Mouse (Mus musculus) cerebellum, adult 2 months (tissue): ENCODE data around the gene Cdipt. TPM values are rescaled to one million over a fixed set of nuclear protein-coding genes. Genes with fewer than 3 reads are reported as not detected.

ENCODE experiments used
- DNase-seq, 2 experiments: peaks; one replicate each; pipeline ENCODE4 v3.0.0; 2021
- H3K27ac ChIP-seq: fragments of 200-500 bp; 2 replicates; pipeline ENCODE4 v1.5.1; 2012; ENCODE audit warnings: low read length, control low read depth, inconsistent platforms; ENCODE audit not compliant: insufficient read depth
- H3K27me3 ChIP-seq: fragments of 200-500 bp; 2 replicates; pipeline ENCODE4 v1.6.1; 2012; ENCODE audit warnings: inconsistent platforms, mild to moderate bottlenecking, low read length, moderate library complexity; ENCODE audit not compliant: control insufficient read depth, insufficient read depth
- H3K4me1 ChIP-seq: fragments of 200-500 bp; 2 replicates; pipeline ENCODE4 v1.6.1; 2011; ENCODE audit warnings: low read length; ENCODE audit not compliant: control insufficient read depth, insufficient read depth
- H3K4me3 ChIP-seq: fragments of 200-500 bp; replicated peaks from 2 replicates; pipeline ENCODE3; 2011; ENCODE audit warnings: mild to moderate bottlenecking, low read depth, low read length, control low read depth; ENCODE audit not compliant: insufficient read depth
- CTCF ChIP-seq: fragments of 200-500 bp; IDR thresholded peaks from 2 replicates; pipeline ENCODE4 v1.5.1; 2011; ENCODE audit warnings: low read depth, mild to moderate bottlenecking, control low read depth, low read length, moderate library complexity, borderline replicate concordance; ENCODE audit not compliant: insufficient read depth
- POLR2A ChIP-seq: fragments of 200-500 bp; IDR thresholded peaks from 2 replicates; pipeline ENCODE4 v1.6.1; 2011; ENCODE audit warnings: low read length, control low read depth, borderline replicate concordance; ENCODE audit not compliant: insufficient read depth
- WGBS: fragments of 180-500 bp; shearing (Covaris S2); methylation state at CpG from one replicate; pipeline ENCODE4 v1.1.7; 2018; 5-methylcytosine and 5-hydroxymethylcytosine counted together
- polyA plus RNA-seq: library from polyadenylated mRNA; depleted of rRNA; stranded (reverse); fragments of >200 nt; gene quantifications from 2 replicates; pipeline ENCODE4 v1.2.3, GENCODE M21; 2012; rRNA removed

The Cdipt gene
- polyA plus RNA-seq, 1 experiment: 255 TPM

- H3K4me3 ChIP-seq: peak overlapping the region; percentile 86
- H3K27ac ChIP-seq: peak overlapping the region; percentile 93
- H3K27me3 ChIP-seq: no peaks in the 10 kb centered on the region
- H3K4me1 ChIP-seq: peaks cover 25% of the 10 kb centered on the region; the same call in 1 of the 2 replicates
- peak; percentile 73 for TF ChIP-seq CTCF
- peak; percentile 34; the same call in 1 of the 2 replicates for TF ChIP-seq POLR2A
- 2% methylated on average over 30 of the region's 30 CpGs for WGBS
- peak; percentile 89 to 90 for DNase-seq
These were observed 49.2 kb downstream of the Cdipt start for GRCm38 (mm10) chr7:127024755-127025555.

- no peaks in the 10 kb centered on the region for H3K27me3 ChIP-seq
- H3K4me3 ChIP-seq: peak overlapping the region; percentile 86
- under 1% methylated on average over 54 of the region's 65 CpGs for WGBS
- peaks cover 25% of the 10 kb centered on the region; the same call in 1 of the 2 replicates for H3K4me1 ChIP-seq
- H3K27ac ChIP-seq: peak overlapping the region; percentile 98
- peak in 1 of 2 experiments; percentile 66 for DNase-seq
- TF ChIP-seq CTCF: no peak
- TF ChIP-seq POLR2A: no peak
These were observed 49.9 kb downstream of the Cdipt start for GRCm38 (mm10) chr7:127025556-127026160.

GRCm38 (mm10) chr7:127026161-127026600 is 50.5 kb downstream of the Cdipt start:
- peak overlapping the region; percentile 98 for H3K27ac ChIP-seq
- peaks cover 25% of the 10 kb centered on the region; the same call in 1 of the 2 replicates for H3K4me1 ChIP-seq
- TF ChIP-seq CTCF (no peak), POLR2A (no peak; the same call in 1 of the 2 replicates)
- no peaks in the 10 kb centered on the region for H3K27me3 ChIP-seq
- peak overlapping the region; percentile 86 for H3K4me3 ChIP-seq
- 2% methylated on average over 46 of the region's 48 CpGs for WGBS
- DNase-seq: peak; percentile 80 to 82

GRCm38 (mm10) chr7:127026616-127026983 is 50.9 kb downstream of the Cdipt start:
- no peak for DNase-seq
- WGBS: 2% methylated on average over 24 of the region's 48 CpGs
- no peaks in the 10 kb centered on the region for H3K27me3 ChIP-seq
- peak overlapping the region; percentile 98; the same call in 1 of the 2 replicates for H3K27ac ChIP-seq
- peak overlapping the region; percentile 86 for H3K4me3 ChIP-seq
- TF ChIP-seq CTCF (no peak), POLR2A (no peak)
- peaks cover 23% of the 10 kb centered on the region; the same call in 1 of the 2 replicates for H3K4me1 ChIP-seq

- H3K4me1 ChIP-seq: peaks cover 17% of the 10 kb centered on the region; the same call in 1 of the 2 replicates
- WGBS: 1% methylated on average over 49 of the region's 63 CpGs
- H3K4me3 ChIP-seq: peak within 1 kb of the TSS; percentile 86
- peak within 1 kb of the TSS; percentile 98 for H3K27ac ChIP-seq
- peak; percentile 77; the same call in 1 of the 2 replicates for TF ChIP-seq POLR2A
- no peak for TF ChIP-seq CTCF
- H3K27me3 ChIP-seq: no peaks in the 10 kb centered on the region
- peak; percentile 99 for DNase-seq
These were observed 51.4 kb downstream of the Cdipt start, which contains the start of gene Maz for GRCm38 (mm10) chr7:127026984-127027726. TSS of gene Maz (minus strand) at chr7:127027037.

- peak; percentile 2; the same call in 1 of the 2 replicates for TF ChIP-seq POLR2A
- peak; percentile 19; the same call in 1 of the 2 replicates for TF ChIP-seq CTCF
- Histone ChIP-seq H3K27me3 (no peaks in the 10 kb centered on the region), H3K4me3 (peak overlapping the region; percentile 81), H3K27ac (peak overlapping the region; percentile 90), H3K4me1 (peaks cover 12% of the 10 kb centered on the region; the same call in 1 of the 2 replicates)
- 14% methylated on average over 8 of the region's 8 CpGs for WGBS
- no peak for DNase-seq
These were observed 52.2 kb downstream of the Cdipt start for GRCm38 (mm10) chr7:127027885-127028284.

Other genes with a start within 250 kb of the Cdipt start
- gene Mapk3, start 216.3 kb upstream of the Cdipt start, polyA plus RNA-seq: 212 and 229 TPM in 2 replicates
- gene Gdpd3, start 209.6 kb upstream of the Cdipt start, polyA plus RNA-seq: 6.0 and 8.0 TPM in 2 replicates
- 628 and 636 TPM in 2 replicates for gene Ypel3, start 199.0 kb upstream of the Cdipt start, polyA plus RNA-seq
- gene Tbx6, start 194.4 kb upstream of the Cdipt start, polyA plus RNA-seq: 2.2 TPM in 2 replicates
- gene Ppp4c, start 183.4 kb upstream of the Cdipt start, polyA plus RNA-seq: 110 and 119 TPM in 2 replicates
- 193 and 196 TPM in 2 replicates for gene Fam57b, start 178.2 kb upstream of the Cdipt start, polyA plus RNA-seq
- not detected in 2 replicates for gene 4930451I11Rik, start 144.3 kb upstream of the Cdipt start, polyA plus RNA-seq
- gene Doc2a, start 128.5 kb upstream of the Cdipt start, polyA plus RNA-seq: 9.7 and 12.1 TPM in 2 replicates
- gene Hirip3, start 113.9 kb upstream of the Cdipt start, polyA plus RNA-seq: 60.9 and 63.1 TPM in 2 replicates
- gene Ino80e, start 113.5 kb upstream of the Cdipt start, polyA plus RNA-seq: 67.3 and 67.6 TPM in 2 replicates
- gene Taok2, start 91.2 kb upstream of the Cdipt start, polyA plus RNA-seq: 107 and 108 TPM in 2 replicates
- 29.8 and 37.5 TPM in 2 replicates for gene Tmem219, start 53.0 kb upstream of the Cdipt start, polyA plus RNA-seq
- 130 and 140 TPM in 2 replicates for gene Kctd13, start 47.0 kb upstream of the Cdipt start, polyA plus RNA-seq
- gene Asphd1, start 26.3 kb upstream of the Cdipt start, polyA plus RNA-seq: 41.8 and 42.4 TPM in 2 replicates
- gene Sez6l2, start 25.4 kb upstream of the Cdipt start, polyA plus RNA-seq: 359 and 364 TPM in 2 replicates
- 0.92 and 1.1 TPM in 2 replicates for gene Cdiptos, start 184 bp downstream of the Cdipt start, polyA plus RNA-seq
- 19.9 and 21.0 TPM in 2 replicates for gene Mvp, start 38.7 kb downstream of the Cdipt start, polyA plus RNA-seq
- gene Pagr1b, start 40.6 kb downstream of the Cdipt start, polyA plus RNA-seq: 2.8 and 5.2 TPM in 2 replicates
- 91.6 and 105 TPM in 2 replicates for gene Pagr1a, start 41.4 kb downstream of the Cdipt start, polyA plus RNA-seq
- 362 and 365 TPM in 2 replicates for gene Gm42742, start 45.2 kb downstream of the Cdipt start, polyA plus RNA-seq
- 600 and 672 TPM in 2 replicates for gene Prrt2, start 45.3 kb downstream of the Cdipt start, polyA plus RNA-seq
- 198 and 213 TPM in 2 replicates for gene Maz, start 51.1 kb downstream of the Cdipt start, polyA plus RNA-seq
- gene Kif22, start 66.6 kb downstream of the Cdipt start, polyA plus RNA-seq: 7.7 and 9.1 TPM in 2 replicates
- gene Zg16, start 111.4 kb downstream of the Cdipt start, polyA plus RNA-seq: 0.34 TPM in 1 of 2 replicates, not detected in the other
- gene AI467606, start 115.4 kb downstream of the Cdipt start, polyA plus RNA-seq: 1.4 and 2.1 TPM in 2 replicates
- gene Qprt, start 146.3 kb downstream of the Cdipt start, polyA plus RNA-seq: 2.1 and 2.2 TPM in 2 replicates
- gene Spn, start 161.9 kb downstream of the Cdipt start, polyA plus RNA-seq: 0.16 and 0.18 TPM in 2 replicates
- 101 and 103 TPM in 2 replicates for gene Cd2bp2, start 220.1 kb downstream of the Cdipt start, polyA plus RNA-seq
- 72.4 and 83.9 TPM in 2 replicates for gene Tbc1d10b, start 232.6 kb downstream of the Cdipt start, polyA plus RNA-seq
- gene Mylpf, start 233.0 kb downstream of the Cdipt start, polyA plus RNA-seq: 1.6 and 3.0 TPM in 2 replicates